Mouse (Mus musculus): Measurements from ENCODE around the gene Sgca. TPM values are rescaled to one million over a fixed set of nuclear protein-coding genes. Genes with fewer than 3 reads are reported as not detected.

The Sgca gene
- polyA plus RNA-seq, 1 experiment from 2014 or later: 0.13 TPM

DNA sequence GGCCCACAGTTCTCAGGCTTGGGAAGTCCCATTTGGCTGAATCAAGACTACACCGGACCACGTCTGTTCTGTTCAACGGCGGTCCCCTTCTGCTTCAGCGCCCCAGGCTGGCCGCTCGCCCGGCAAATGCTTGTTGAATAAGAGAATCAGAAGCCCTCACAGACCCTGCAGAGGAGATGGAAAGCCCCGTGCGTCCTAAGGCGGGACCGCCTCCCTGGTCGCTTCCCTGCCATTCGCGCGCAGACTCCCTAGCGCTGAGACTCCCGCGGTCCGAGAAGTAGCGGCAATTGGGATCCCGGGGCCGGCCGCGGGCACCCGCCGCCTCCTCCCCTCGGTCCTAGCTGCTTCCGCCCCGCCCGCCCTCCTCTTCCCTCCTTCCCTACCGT lies 33.5 kb upstream of the Sgca start, which contains the start of gene Samd14:
Gene Samd14 (plus strand): TSS at position 251 of the 386 bp plus-strand sequence.
- no peak for TF ChIP-seq EP300 (IDR thresholded peaks at IDR 0.05; ENCODE audit: low read depth)
- no peak for TF ChIP-seq CTCF (IDR thresholded peaks at IDR 0.05; ENCODE audit: low read depth)
- WGBS (ENCODE audit: insufficient replicate concordance): 0% methylated on average over 28 of the region's 32 CpGs
- DNase-seq: peak; percentile 75

DNA sequence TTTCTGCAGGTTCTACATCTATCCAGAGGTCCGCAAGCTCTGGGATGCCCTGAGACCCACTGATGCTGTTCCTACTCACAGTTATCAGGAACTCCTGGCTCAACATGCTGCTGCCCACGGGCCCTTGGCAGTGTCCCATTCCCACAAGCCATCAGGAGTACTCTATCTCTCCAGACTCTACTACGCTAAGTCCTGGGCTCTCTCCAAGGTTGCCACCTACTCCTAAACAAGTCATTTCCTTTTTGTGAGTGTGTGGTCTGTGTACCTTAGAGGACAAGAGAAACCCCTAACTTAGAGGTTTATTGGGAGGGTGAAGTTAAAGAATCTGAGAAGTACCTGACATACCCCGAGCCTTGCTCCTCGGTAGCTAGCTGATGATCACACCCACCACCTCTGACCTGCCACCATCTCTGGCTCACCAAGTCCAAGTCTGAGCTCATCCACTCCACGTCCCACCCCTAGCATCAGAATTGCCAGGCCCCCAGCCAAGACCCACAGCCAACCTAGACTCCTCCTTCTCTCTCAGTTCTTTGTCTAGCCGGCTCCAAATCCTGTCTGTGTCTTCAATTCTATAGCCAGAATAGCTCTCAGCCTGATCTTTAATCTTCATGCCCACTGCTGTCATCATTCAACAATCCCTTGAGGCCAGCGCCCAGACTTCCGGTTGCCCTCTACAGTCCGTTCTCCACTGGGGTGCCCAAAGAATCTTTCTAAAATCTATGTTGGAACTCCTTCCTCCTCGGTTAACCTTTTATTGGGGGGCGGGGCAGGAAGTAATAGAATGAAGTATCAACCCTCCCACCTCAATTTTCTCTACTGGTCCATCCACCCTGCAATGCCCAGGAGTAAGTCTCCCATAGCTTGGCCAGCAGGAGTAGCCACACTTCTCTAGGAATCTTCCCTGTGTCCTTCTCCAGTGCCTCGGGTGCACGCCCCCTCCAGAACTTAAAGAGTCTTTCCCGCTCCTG lies 32.8 kb upstream of the Sgca start:
- Histone ChIP-seq H3K4me1 (ENCODE audit: insufficient read depth) (peaks cover 36% of the 10 kb centered on the region), H3K9ac (replicated peaks) (peak overlapping the region; percentile 95), H3K4me3 (ENCODE audit: low read depth, low read length) (peak overlapping the region; percentile 78), H3K9me3 (ENCODE audit: low read length) (no peaks in the 10 kb centered on the region), H3K4me2 (ENCODE audit: low read depth, low read length) (peak overlapping the region; percentile 75), H3K27me3 (ENCODE audit: insufficient read depth, low read length) (peaks cover 34% of the 10 kb centered on the region), H3K36me3 (replicated peaks; ENCODE audit: insufficient read depth, low read length) (peaks cover 7% of the 10 kb centered on the region), H3K27ac (ENCODE audit: low read depth) (peak overlapping the region; percentile 99)
- ATAC-seq (no peak), DNase-seq (no peak)
- 33% methylated on average over 15 of the region's 15 CpGs for WGBS (ENCODE audit: insufficient replicate concordance)
- no peak for TF ChIP-seq EP300 (IDR thresholded peaks at IDR 0.05; ENCODE audit: low read depth)
- no peak for TF ChIP-seq CTCF (IDR thresholded peaks at IDR 0.05; ENCODE audit: low read depth)

More for the DNA sequence above, 33.5 kb upstream of the Sgca start, which contains the start of gene Samd14:
- Histone ChIP-seq H3K27ac (ENCODE audit: low read depth) (peak within 1 kb of the TSS; percentile 99), H3K9ac (replicated peaks) (peak within 1 kb of the TSS; percentile 95), H3K9me3 (ENCODE audit: low read length) (no peaks in the 10 kb centered on the region), H3K4me1 (ENCODE audit: insufficient read depth) (peaks cover 38% of the 10 kb centered on the region), H3K36me3 (replicated peaks; ENCODE audit: insufficient read depth, low read length) (peaks cover 7% of the 10 kb centered on the region), H3K4me2 (ENCODE audit: low read depth, low read length) (peak within 1 kb of the TSS; percentile 75), H3K27me3 (ENCODE audit: insufficient read depth, low read length) (peaks cover 34% of the 10 kb centered on the region), H3K4me3 (ENCODE audit: low read depth, low read length) (peak within 1 kb of the TSS; percentile 78)
- peak; percentile 18 for ATAC-seq

GRCm38 (mm10) chr11:95007418-95007817 lies 31.3 kb upstream of the Sgca start:
- Histone ChIP-seq H3K4me1 (ENCODE audit: insufficient read depth) (peaks cover 31% of the 10 kb centered on the region), H3K4me3 (ENCODE audit: low read depth, low read length) (no peak overlapping the region), H3K9ac (replicated peaks) (no peak overlapping the region), H3K36me3 (replicated peaks; ENCODE audit: insufficient read depth, low read length) (peaks cover 13% of the 10 kb centered on the region), H3K27me3 (ENCODE audit: insufficient read depth, low read length) (peaks cover 30% of the 10 kb centered on the region), H3K4me2 (ENCODE audit: low read depth, low read length) (peak overlapping the region; percentile 88), H3K27ac (ENCODE audit: low read depth) (peak overlapping the region; percentile 48; the same call in 1 of the 2 replicates), H3K9me3 (ENCODE audit: low read length) (no peaks in the 10 kb centered on the region)
- ATAC-seq: no peak
- 23% methylated on average over 3 of the region's 3 CpGs for WGBS (ENCODE audit: insufficient replicate concordance)
- TF ChIP-seq CTCF (IDR thresholded peaks at IDR 0.05; ENCODE audit: low read depth) (no peak), EP300 (IDR thresholded peaks at IDR 0.05; ENCODE audit: low read depth) (no peak)
- no peak for DNase-seq

DNA sequence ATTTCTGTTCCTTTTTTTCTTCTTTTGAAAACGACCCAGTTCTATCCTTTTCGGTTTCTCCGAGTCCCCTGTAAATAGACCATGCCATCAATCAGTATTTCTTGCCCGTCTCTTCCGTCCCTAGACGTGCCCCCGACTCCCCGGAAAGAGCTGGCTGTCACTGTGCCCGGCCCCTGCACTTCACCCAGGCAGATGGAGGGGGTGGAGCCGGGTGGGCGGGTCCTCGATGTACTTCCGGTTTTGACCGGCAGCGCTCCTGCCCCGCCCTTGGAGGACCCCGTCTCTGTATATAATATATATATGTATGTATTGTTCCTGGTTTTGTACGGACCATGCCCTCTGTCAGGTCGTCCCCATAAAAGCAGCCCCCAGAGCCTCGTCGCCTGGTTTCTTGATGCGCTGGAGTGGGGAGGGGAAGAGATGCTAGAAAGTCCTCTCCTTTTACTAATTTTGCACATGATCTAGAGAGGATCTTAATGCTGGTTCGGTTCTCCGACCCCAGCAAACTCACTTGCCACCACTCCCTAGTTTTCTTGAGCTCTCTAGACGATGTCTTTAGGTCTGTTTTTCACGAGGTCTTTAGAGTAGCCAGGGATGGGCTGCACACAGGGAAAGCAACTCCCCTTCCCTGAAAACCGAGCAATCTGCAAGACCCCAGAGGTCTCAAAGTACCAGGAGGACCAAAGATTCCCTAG lies 30.5 kb upstream of the Sgca start:
- H3K4me1 ChIP-seq (ENCODE audit: insufficient read depth): peaks cover 31% of the 10 kb centered on the region
- H3K36me3 ChIP-seq (replicated peaks; ENCODE audit: insufficient read depth, low read length): peaks cover 21% of the 10 kb centered on the region
- H3K27me3 ChIP-seq (ENCODE audit: insufficient read depth, low read length): peaks cover 30% of the 10 kb centered on the region
- H3K9ac ChIP-seq (replicated peaks): peak overlapping the region; percentile 57
- no peak for TF ChIP-seq CTCF (IDR thresholded peaks at IDR 0.05; ENCODE audit: low read depth)
- WGBS (ENCODE audit: insufficient replicate concordance): 2% methylated on average over 27 of the region's 27 CpGs
- ATAC-seq: peak; percentile 22; the same call in 1 of the 2 replicates
- H3K9me3 ChIP-seq (ENCODE audit: low read length): no peaks in the 10 kb centered on the region
- peak overlapping the region; percentile 88 for H3K4me2 ChIP-seq (ENCODE audit: low read depth, low read length)
- H3K27ac ChIP-seq (ENCODE audit: low read depth): peak overlapping the region; percentile 48
- peak overlapping the region; percentile 49 for H3K4me3 ChIP-seq (ENCODE audit: low read depth, low read length)
- DNase-seq: peak; percentile 91

DNA sequence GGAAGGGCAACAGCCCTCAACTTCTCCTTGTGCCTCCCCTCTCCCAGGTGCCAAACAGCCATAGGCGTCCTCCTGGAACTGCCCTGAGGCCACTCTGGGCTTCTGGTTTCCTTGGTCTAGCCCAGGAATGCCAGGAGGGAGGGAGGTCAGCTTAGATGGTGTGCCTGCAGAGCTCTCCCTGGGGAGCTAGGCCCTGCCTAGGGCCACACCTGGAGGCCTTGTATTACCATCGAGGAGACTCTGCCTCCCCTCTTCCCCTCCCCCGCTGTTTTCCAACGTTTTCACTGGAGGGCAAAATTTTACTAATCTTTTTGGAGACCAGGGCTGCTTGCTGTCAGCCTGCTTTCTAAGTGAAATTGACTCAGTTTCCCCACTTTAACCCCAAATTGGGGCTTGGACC lies 29.9 kb upstream of the Sgca start:
- peak overlapping the region; percentile 88 for H3K4me2 ChIP-seq (ENCODE audit: low read depth, low read length)
- no peaks in the 10 kb centered on the region for H3K9me3 ChIP-seq (ENCODE audit: low read length)
- peaks cover 25% of the 10 kb centered on the region for H3K27me3 ChIP-seq (ENCODE audit: insufficient read depth, low read length)
- peaks cover 25% of the 10 kb centered on the region for H3K36me3 ChIP-seq (replicated peaks; ENCODE audit: insufficient read depth, low read length)
- H3K4me3 ChIP-seq (ENCODE audit: low read depth, low read length): 0 out of 2 replicates have a peak overlapping the region, but pooled peaks have one; percentile 49
- H3K4me1 ChIP-seq (ENCODE audit: insufficient read depth): peaks cover 32% of the 10 kb centered on the region
- TF ChIP-seq EP300 (IDR thresholded peaks at IDR 0.05; ENCODE audit: low read depth) (no peak), CTCF (IDR thresholded peaks at IDR 0.05; ENCODE audit: low read depth) (no peak)
- 0 out of 2 replicates have a peak overlapping the region, but pooled peaks have one; percentile 57 for H3K9ac ChIP-seq (replicated peaks)
- no peak for ATAC-seq
- WGBS (ENCODE audit: insufficient replicate concordance): 49% methylated on average over 4 of the region's 4 CpGs
- no peak overlapping the region for H3K27ac ChIP-seq (ENCODE audit: low read depth)
- no peak for DNase-seq

- H3K9me3 ChIP-seq (ENCODE audit: low read length): no peaks in the 10 kb centered on the region
- no peak overlapping the region for H3K4me2 ChIP-seq (ENCODE audit: low read depth, low read length)
- peaks cover 32% of the 10 kb centered on the region for H3K36me3 ChIP-seq (replicated peaks; ENCODE audit: insufficient read depth, low read length)
- no peak overlapping the region for H3K4me3 ChIP-seq (ENCODE audit: low read depth, low read length)
- peak overlapping the region; percentile 29; the same call in 1 of the 2 replicates for H3K27ac ChIP-seq (ENCODE audit: low read depth)
- peaks cover 16% of the 10 kb centered on the region for H3K27me3 ChIP-seq (ENCODE audit: insufficient read depth, low read length)
- ATAC-seq: no peak
- peaks cover 43% of the 10 kb centered on the region for H3K4me1 ChIP-seq (ENCODE audit: insufficient read depth)
- no peak for DNase-seq
- H3K9ac ChIP-seq (replicated peaks): no peak overlapping the region
- TF ChIP-seq EP300 (IDR thresholded peaks at IDR 0.05; ENCODE audit: low read depth) (no peak), CTCF (IDR thresholded peaks at IDR 0.05; ENCODE audit: low read depth) (no peak)
- WGBS (ENCODE audit: insufficient replicate concordance): 81% methylated on average over 6 of the region's 6 CpGs
Observed at GRCm38 (mm10) chr11:95004937-95005198, 28.7 kb upstream of the Sgca start.
